Mouse (Mus musculus): ENCODE data around the gene Rab14.

DNA sequence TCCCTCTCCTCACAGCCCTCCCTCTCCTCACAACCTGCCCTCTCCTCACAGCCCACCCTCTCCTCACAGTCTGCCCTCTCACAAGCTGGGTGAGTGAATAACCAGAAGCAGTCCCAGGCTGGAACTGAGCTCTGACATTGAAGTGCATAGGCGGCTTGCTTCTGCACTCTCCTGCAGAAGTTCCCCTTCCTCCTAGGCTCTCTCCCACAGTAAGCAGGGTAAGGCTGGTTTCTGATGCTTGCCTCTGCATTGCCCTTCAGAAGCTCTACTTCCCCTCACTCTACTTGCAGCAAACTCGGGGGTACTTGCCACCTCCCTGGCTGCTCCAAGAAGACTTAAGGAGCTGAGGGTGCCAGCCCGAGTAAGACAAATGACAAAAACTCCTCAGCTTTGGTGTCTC, 43.3 kb upstream of the Rab14 start:
- TF ChIP-seq GATA1 (IDR thresholded peaks at IDR 0.05; ENCODE audit: borderline replicate concordance, low read length) (no peak), FLI1 (IDR thresholded peaks at IDR 0.05; ENCODE audit: low read length) (no peak)

Measured in megakaryocyte, embryonic 14.5 days (primary cell).